Mouse (Mus musculus) liver, embryonic 14.5 days (tissue): ENCODE data around the gene Nucks1. TPM values are rescaled to one million over a fixed set of nuclear protein-coding genes. Genes with fewer than 3 reads are reported as not detected.

Source experiments
- ATAC-seq: fragments of 200-750 bp; cut with Nextera tagmentation; 2 replicates; pipeline ENCODE4 v1.8.0; 2017; ENCODE audit warnings: moderate number of reproducible peaks, mild to moderate bottlenecking, moderate library complexity; ENCODE audit not compliant: insufficient read depth
- DNase-seq, 3 experiments: peaks; one replicate each; pipeline ENCODE4 v3.0.0-alpha.2; 2012 to 2013; ENCODE audit warnings: low read depth in 3 of 3, low spot score in 3 of 3
- H3K27ac ChIP-seq: fragments of 300-500 bp; sonication (generic); 2 replicates; pipeline ENCODE4 v1.5.1; 2014; ENCODE audit warnings: moderate library complexity, mild to moderate bottlenecking, control low read depth, inconsistent platforms
- H3K27me3 ChIP-seq: fragments of 300-500 bp; sonication (generic); 2 replicates; pipeline ENCODE4 v1.6.1; 2014; ENCODE audit warnings: mild to moderate bottlenecking, low read length, moderate library complexity; ENCODE audit not compliant: control insufficient read depth, insufficient read depth
- H3K36me3 ChIP-seq: fragments of 300-500 bp; sonication (generic); replicated peaks from 2 replicates; pipeline ENCODE4 v1.6.1; 2014; ENCODE audit warnings: low read depth; ENCODE audit not compliant: control insufficient read depth, insufficient read depth
- H3K4me1 ChIP-seq, 2 experiments: fragments of 200-500 bp in 1 of 2; fragments of 300-500 bp in 1 of 2; sonication (generic) in 1 of 2; replicated peaks; 2 replicates each; pipeline ENCODE4 v1.6.1; 2012 to 2014; ENCODE audit warnings: antibody characterized with exemption in 1 of 2, inconsistent platforms in 1 of 2, low read length in 1 of 2; ENCODE audit not compliant: control insufficient read depth in 2 of 2, insufficient read depth in 2 of 2
- H3K4me2 ChIP-seq: fragments of 300-500 bp; sonication (generic); 2 replicates; pipeline ENCODE4 v1.6.1; 2014; ENCODE audit warnings: low read depth, mild to moderate bottlenecking, control low read depth, moderate library complexity
- H3K4me3 ChIP-seq, 2 experiments: fragments of 200-500 bp in 1 of 2; fragments of 300-500 bp in 1 of 2; sonication (generic) in 1 of 2; 2 replicates each; pipeline ENCODE4 v1.5.1; 2012 to 2014; ENCODE audit warnings: low read depth in 2 of 2, low read length in 2 of 2, mild to moderate bottlenecking in 2 of 2, control low read depth in 1 of 2, inconsistent platforms in 1 of 2, moderate library complexity in 1 of 2; ENCODE audit not compliant: insufficient read depth in 1 of 2
- H3K9ac ChIP-seq: fragments of 300-500 bp; sonication (generic); replicated peaks from 2 replicates; pipeline ENCODE4 v1.6.1; 2014; ENCODE audit warnings: mild to moderate bottlenecking, control low read depth, moderate library complexity
- H3K9me3 ChIP-seq: fragments of 300-500 bp; sonication (generic); 2 replicates; pipeline ENCODE4 v1.6.1; 2016; ENCODE audit warnings: low read length, mixed read lengths; ENCODE audit not compliant: control insufficient read depth
- CTCF ChIP-seq: IDR thresholded peaks from 2 replicates; pipeline ENCODE4 v1.5.1; 2016; ENCODE audit warnings: antibody characterized with exemption, low read depth, control low read depth
- EP300 ChIP-seq: IDR thresholded peaks from 2 replicates; pipeline ENCODE4 v1.6.1; 2016; ENCODE audit warnings: antibody characterized with exemption, low read depth
- WGBS: fragments of 180-500 bp; shearing (Covaris S2); extraction: QIAGEN DNeasy Blood & Tissue Kit; methylation state at CpG from one replicate; pipeline ENCODE4 v1.1.7; 2014; ENCODE audit not compliant: insufficient replicate concordance; 5-methylcytosine and 5-hydroxymethylcytosine counted together
- polyA plus RNA-seq, 2 experiments: library from polyadenylated mRNA; depleted of rRNA in 1 of 2; stranded (reverse) in 1 of 2; unstranded in 1 of 2; fragments of >200 nt; fragmentation: Nextera tagmentation in 1 of 2; extraction: Ambion mirVana in 1 of 2; gene quantifications; 2 replicates each; pipeline versions ENCODE4 v1.2.1 to v1.2.3; 2012 to 2014

Nucks1 gene
- polyA plus RNA-seq, 2 experiments = 20.2 to 23.2 TPM

- Histone ChIP-seq H3K27me3 (no peaks in the 10 kb centered on the region), H3K4me2 (no peak overlapping the region), H3K9ac (no peak overlapping the region), H3K27ac (no peak overlapping the region), H3K36me3 (no peaks in the 10 kb centered on the region), H3K9me3 (no peaks in the 10 kb centered on the region), H3K4me1 (peaks cover 0 to 15% of the 10 kb centered on the region in 2 experiments; a peak in 2 of 4 replicates), H3K4me3 (no peak overlapping the region)
- DNase-seq (peak in 1 of 3 experiments; percentile 3), ATAC-seq (peak; percentile 27; the same call in 1 of the 2 replicates)
- TF ChIP-seq EP300 = peak; percentile 42
- no peak for TF ChIP-seq CTCF
- 18% methylated on average over 16 of the region's 16 CpGs for WGBS
Observed at GRCm38 (mm10) chr1:131942621-131943590, 32.6 kb downstream of the Nucks1 start.

- no peak overlapping the region for H3K4me3 ChIP-seq
- H3K4me1 ChIP-seq = peaks cover 0 to 15% of the 10 kb centered on the region in 2 experiments; a peak in 2 of 4 replicates
- H3K27ac ChIP-seq = no peak overlapping the region
- no peak for ATAC-seq
- H3K4me2 ChIP-seq = no peak overlapping the region
- H3K9me3 ChIP-seq = no peaks in the 10 kb centered on the region
- no peaks in the 10 kb centered on the region for H3K27me3 ChIP-seq
- DNase-seq = no peak
- 17% methylated on average over 10 of the region's 10 CpGs for WGBS
- TF ChIP-seq EP300 = no peak
- TF ChIP-seq CTCF = no peak
- no peak overlapping the region for H3K9ac ChIP-seq
- H3K36me3 ChIP-seq = no peaks in the 10 kb centered on the region
Observed at GRCm38 (mm10) chr1:131945674-131946440, 35.5 kb downstream of the Nucks1 start.

GRCm38 (mm10) chr1:131946462-131947215 is 36.3 kb downstream of the Nucks1 start:
- no peaks in the 10 kb centered on the region for H3K27me3 ChIP-seq
- no peak overlapping the region for H3K4me3 ChIP-seq
- TF ChIP-seq CTCF = no peak
- TF ChIP-seq EP300 = no peak
- H3K9ac ChIP-seq = no peak overlapping the region
- WGBS = 61% methylated on average over 11 of the region's 11 CpGs
- DNase-seq (no peak), ATAC-seq (no peak)
- no peak overlapping the region for H3K4me2 ChIP-seq
- no peak overlapping the region for H3K27ac ChIP-seq
- peaks cover 0 to 15% of the 10 kb centered on the region in 2 experiments; a peak in 2 of 4 replicates for H3K4me1 ChIP-seq
- no peaks in the 10 kb centered on the region for H3K9me3 ChIP-seq
- no peaks in the 10 kb centered on the region for H3K36me3 ChIP-seq

- H3K27ac ChIP-seq = no peak overlapping the region
- peaks cover 0 to 10% of the 10 kb centered on the region in 2 experiments; a peak in 2 of 4 replicates for H3K4me1 ChIP-seq
- 45% methylated on average over 1 of the region's 1 CpGs for WGBS
- no peaks in the 10 kb centered on the region for H3K36me3 ChIP-seq
- no peak for ATAC-seq
- no peaks in the 10 kb centered on the region for H3K27me3 ChIP-seq
- no peak for DNase-seq
- H3K4me2 ChIP-seq = no peak overlapping the region
- no peak overlapping the region for H3K4me3 ChIP-seq
- H3K9me3 ChIP-seq = no peaks in the 10 kb centered on the region
- no peak overlapping the region for H3K9ac ChIP-seq
- TF ChIP-seq CTCF (no peak), EP300 (no peak)
Observed at GRCm38 (mm10) chr1:131947997-131948525, 37.7 kb downstream of the Nucks1 start.
